Mouse (Mus musculus): Measurements from ENCODE around the gene Fbxo31. TPM values are rescaled to one million over a fixed set of nuclear protein-coding genes. Genes with fewer than 3 reads are reported as not detected.

Gene Fbxo31
- polyA plus RNA-seq, 1 experiment from 2014 or later = 18.4 TPM

DNA sequence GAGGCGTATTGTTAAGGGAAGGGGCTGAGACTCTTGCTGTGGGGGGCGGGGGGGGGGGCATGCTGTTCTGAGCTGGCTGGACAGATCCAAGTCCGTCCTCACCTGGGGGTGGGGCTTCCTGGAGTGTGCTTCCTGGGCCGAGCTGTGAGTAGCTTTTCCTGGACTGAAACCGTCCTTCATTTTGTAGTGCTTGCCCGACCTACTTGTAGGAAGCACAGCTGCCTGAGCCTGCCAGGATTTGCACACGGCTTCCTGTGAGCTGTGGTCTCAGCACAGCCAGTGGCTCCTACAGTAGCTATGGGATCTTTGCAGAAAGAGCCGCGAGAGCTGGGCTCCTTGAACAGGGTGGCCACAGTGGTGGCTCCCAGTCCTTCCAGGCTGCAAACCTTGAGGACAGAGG is 15.4 kb upstream of the Fbxo31 start:
- ATAC-seq (ENCODE audit: insufficient read depth) = no peak
- H3K27ac ChIP-seq (ENCODE audit: low read depth) = no peak overlapping the region
- no peak for DNase-seq

DNA sequence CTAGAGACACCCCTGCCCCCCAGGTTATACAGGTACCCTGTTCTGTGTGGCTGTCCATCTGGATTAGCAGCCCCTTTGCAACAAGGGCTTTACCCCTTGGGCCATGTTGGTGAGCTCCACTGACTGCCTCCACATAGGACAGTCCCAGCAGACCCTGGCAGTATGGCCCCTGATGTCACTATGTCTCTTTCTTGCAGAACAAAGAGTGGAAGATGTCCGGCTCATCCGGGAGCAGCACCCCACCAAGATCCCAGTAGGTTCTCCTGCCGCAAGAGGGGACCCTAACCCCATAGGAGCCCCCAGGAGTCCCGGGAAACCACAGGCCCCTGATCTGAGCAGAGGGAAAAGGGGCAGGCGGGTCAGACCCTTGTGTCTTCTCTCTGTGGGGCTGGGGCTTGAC is 14.7 kb upstream of the Fbxo31 start:
- no peak for ATAC-seq (ENCODE audit: insufficient read depth)
- 96% methylated on average over 5 of the region's 5 CpGs for WGBS

More for the DNA sequence above, 15.4 kb upstream of the Fbxo31 start:
- Histone ChIP-seq H3K4me2 (no peak overlapping the region), H3K36me3 (ENCODE audit: insufficient read depth) (peaks cover 40% of the 10 kb centered on the region), H3K4me3 (ENCODE audit: low read depth, low read length) (no peak overlapping the region), H3K9ac (no peak overlapping the region), H3K27me3 (ENCODE audit: insufficient read depth, low read length) (no peaks in the 10 kb centered on the region), H3K9me3 (ENCODE audit: low read depth, low read length) (no peaks in the 10 kb centered on the region), H3K4me1 (ENCODE audit: insufficient read depth) (peaks cover 5% of the 10 kb centered on the region; the same call in 1 of the 2 replicates)
- no peak for TF ChIP-seq CTCF (IDR thresholded peaks at IDR 0.05; ENCODE audit: low read depth)
- 54% methylated on average over 9 of the region's 9 CpGs for WGBS

DNA sequence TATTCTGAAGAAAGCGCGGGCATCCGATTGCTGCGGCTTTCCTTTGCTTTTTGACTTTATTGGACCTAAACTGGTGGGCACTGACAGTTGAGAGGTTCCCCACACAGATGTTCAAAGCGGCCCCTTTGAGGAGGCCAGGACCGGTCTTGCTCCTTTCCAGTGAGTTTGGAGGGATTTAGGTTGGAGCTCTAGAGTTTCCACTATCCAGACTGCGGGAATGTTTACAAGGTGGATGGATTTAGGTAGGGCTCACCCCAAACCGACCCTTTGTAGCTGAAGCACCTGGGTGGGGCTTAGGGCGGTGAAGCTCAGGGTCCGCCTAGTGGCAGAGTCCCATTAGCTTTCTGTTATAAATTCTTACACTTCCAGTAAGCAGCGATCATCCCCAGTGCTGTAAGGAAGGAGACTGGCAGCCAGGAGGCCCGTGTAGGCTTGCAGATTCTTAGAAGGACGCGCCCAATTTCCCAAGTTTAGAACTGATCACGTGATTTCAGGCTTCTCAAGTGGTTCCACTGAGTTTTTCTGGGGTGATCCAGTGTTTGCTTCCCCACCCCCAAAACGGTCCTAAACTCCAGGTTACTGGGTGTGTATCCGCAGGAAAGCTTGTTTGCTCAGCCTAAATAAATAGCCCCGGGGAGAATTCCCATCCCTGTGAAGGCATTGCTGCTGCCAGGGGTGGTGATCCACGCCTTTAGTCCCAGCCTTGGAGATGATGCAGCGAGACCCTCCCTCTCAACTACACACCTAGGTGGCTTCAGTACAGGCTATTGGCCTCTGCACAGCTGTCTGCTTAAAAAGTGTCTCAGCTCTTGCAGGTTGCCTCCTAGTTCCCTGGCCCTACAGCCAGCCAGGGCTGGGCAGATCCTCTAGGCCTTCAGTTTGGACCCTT is 12.8 kb upstream of the Fbxo31 start:
- Histone ChIP-seq H3K27ac (ENCODE audit: low read depth) (peak overlapping the region; percentile 70), H3K9ac (peak overlapping the region; percentile 81), H3K27me3 (ENCODE audit: insufficient read depth, low read length) (no peaks in the 10 kb centered on the region), H3K4me2 (peak overlapping the region; percentile 83), H3K4me3 (ENCODE audit: low read depth, low read length) (peak overlapping the region; percentile 87), H3K9me3 (ENCODE audit: low read depth, low read length) (no peaks in the 10 kb centered on the region), H3K4me1 (ENCODE audit: insufficient read depth) (peaks cover 5% of the 10 kb centered on the region; the same call in 1 of the 2 replicates), H3K36me3 (ENCODE audit: insufficient read depth) (peaks cover 22% of the 10 kb centered on the region; the same call in 1 of the 2 replicates)
- DNase-seq = peak; percentile 66
- TF ChIP-seq CTCF (IDR thresholded peaks at IDR 0.05; ENCODE audit: low read depth) = peak; percentile 58
- ATAC-seq (ENCODE audit: insufficient read depth) = peak; percentile 18
- WGBS = 13% methylated on average over 20 of the region's 20 CpGs

More for the DNA sequence above, 14.7 kb upstream of the Fbxo31 start:
- H3K27me3 ChIP-seq (ENCODE audit: insufficient read depth, low read length) = no peaks in the 10 kb centered on the region
- DNase-seq = no peak
- H3K9ac ChIP-seq = no peak overlapping the region
- no peak for TF ChIP-seq CTCF (IDR thresholded peaks at IDR 0.05; ENCODE audit: low read depth)
- H3K36me3 ChIP-seq (ENCODE audit: insufficient read depth) = peaks cover 36% of the 10 kb centered on the region
- no peak overlapping the region for H3K4me2 ChIP-seq
- H3K4me1 ChIP-seq (ENCODE audit: insufficient read depth) = peaks cover 5% of the 10 kb centered on the region; the same call in 1 of the 2 replicates
- no peak overlapping the region for H3K4me3 ChIP-seq (ENCODE audit: low read depth, low read length)
- no peak overlapping the region for H3K27ac ChIP-seq (ENCODE audit: low read depth)
- no peaks in the 10 kb centered on the region for H3K9me3 ChIP-seq (ENCODE audit: low read depth, low read length)

GRCm38 (mm10) chr8:121590203-121591177 is 11.9 kb upstream of the Fbxo31 start, which contains the start of gene Map1lc3b:
Gene Map1lc3b, plus strand, starts transcription at chr8:121590361.
- no peaks in the 10 kb centered on the region for H3K9me3 ChIP-seq (ENCODE audit: low read depth, low read length)
- ATAC-seq (ENCODE audit: insufficient read depth) (peak; percentile 85), DNase-seq (peak; percentile 98)
- peak within 1 kb of the TSS; percentile 81 for H3K9ac ChIP-seq
- H3K4me1 ChIP-seq (ENCODE audit: insufficient read depth) = peaks cover 5% of the 10 kb centered on the region; the same call in 1 of the 2 replicates
- H3K27me3 ChIP-seq (ENCODE audit: insufficient read depth, low read length) = no peaks in the 10 kb centered on the region
- no peak for TF ChIP-seq CTCF (IDR thresholded peaks at IDR 0.05; ENCODE audit: low read depth)
- peak within 1 kb of the TSS; percentile 87 for H3K4me3 ChIP-seq (ENCODE audit: low read depth, low read length)
- peak within 1 kb of the TSS; percentile 83 for H3K4me2 ChIP-seq
- H3K27ac ChIP-seq (ENCODE audit: low read depth) = peak within 1 kb of the TSS; percentile 70
- peaks cover 13% of the 10 kb centered on the region; the same call in 1 of the 2 replicates for H3K36me3 ChIP-seq (ENCODE audit: insufficient read depth)
- WGBS = under 1% methylated on average over 91 of the region's 94 CpGs

DNA sequence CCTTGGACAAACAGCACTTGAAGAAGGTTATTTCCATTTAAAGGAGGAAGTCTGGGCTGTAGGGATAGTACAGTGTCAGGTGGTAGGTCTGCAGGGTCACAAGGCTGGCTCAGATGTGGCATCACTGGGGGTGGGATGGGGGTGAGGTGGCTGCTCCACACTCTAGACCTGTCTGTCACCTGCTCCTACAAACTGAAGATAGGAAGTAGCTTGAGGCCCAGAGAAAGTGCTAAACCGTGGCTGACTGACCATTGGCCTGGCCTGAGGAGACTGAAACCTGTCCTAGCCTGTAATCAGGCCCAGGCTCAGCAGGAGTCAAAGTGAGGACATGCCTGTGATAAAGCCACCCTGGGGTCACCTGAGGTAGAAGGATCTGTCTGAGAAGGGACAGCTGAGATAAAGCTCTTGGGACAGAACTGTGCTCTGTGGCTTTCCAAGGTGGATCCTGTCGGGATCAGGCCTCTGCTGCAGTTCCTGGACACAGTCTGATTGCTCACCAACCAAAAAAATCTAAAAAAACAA is 10.7 kb upstream of the Fbxo31 start:
- peak overlapping the region; percentile 83 for H3K4me2 ChIP-seq
- DNase-seq (no peak), ATAC-seq (ENCODE audit: insufficient read depth) (no peak)
- H3K9ac ChIP-seq = no peak overlapping the region
- no peak overlapping the region for H3K27ac ChIP-seq (ENCODE audit: low read depth)
- WGBS = 33% methylated on average over 2 of the region's 2 CpGs
- H3K36me3 ChIP-seq (ENCODE audit: insufficient read depth) = peaks cover 2% of the 10 kb centered on the region; the same call in 1 of the 2 replicates
- H3K4me3 ChIP-seq (ENCODE audit: low read depth, low read length) = no peak overlapping the region
- H3K9me3 ChIP-seq (ENCODE audit: low read depth, low read length) = no peaks in the 10 kb centered on the region
- peaks cover 5% of the 10 kb centered on the region; the same call in 1 of the 2 replicates for H3K4me1 ChIP-seq (ENCODE audit: insufficient read depth)
- no peak for TF ChIP-seq CTCF (IDR thresholded peaks at IDR 0.05; ENCODE audit: low read depth)
- no peaks in the 10 kb centered on the region for H3K27me3 ChIP-seq (ENCODE audit: insufficient read depth, low read length)

GRCm38 (mm10) chr8:121588750-121589149 is 10.1 kb upstream of the Fbxo31 start:
- Histone ChIP-seq H3K27me3 (ENCODE audit: insufficient read depth, low read length) (no peaks in the 10 kb centered on the region), H3K36me3 (ENCODE audit: insufficient read depth) (no peaks in the 10 kb centered on the region), H3K4me1 (ENCODE audit: insufficient read depth) (peaks cover 5% of the 10 kb centered on the region; the same call in 1 of the 2 replicates), H3K4me2 (no peak overlapping the region), H3K27ac (ENCODE audit: low read depth) (no peak overlapping the region), H3K9ac (no peak overlapping the region), H3K4me3 (ENCODE audit: low read depth, low read length) (no peak overlapping the region), H3K9me3 (ENCODE audit: low read depth, low read length) (no peaks in the 10 kb centered on the region)
- no peak for TF ChIP-seq CTCF (IDR thresholded peaks at IDR 0.05; ENCODE audit: low read depth)
- ATAC-seq (ENCODE audit: insufficient read depth) (no peak), DNase-seq (no peak)
- WGBS = 73% methylated on average over 4 of the region's 4 CpGs
